Comparison of ENCODE assay signal across 8 mouse cellular contexts in the genomic region with DNA sequence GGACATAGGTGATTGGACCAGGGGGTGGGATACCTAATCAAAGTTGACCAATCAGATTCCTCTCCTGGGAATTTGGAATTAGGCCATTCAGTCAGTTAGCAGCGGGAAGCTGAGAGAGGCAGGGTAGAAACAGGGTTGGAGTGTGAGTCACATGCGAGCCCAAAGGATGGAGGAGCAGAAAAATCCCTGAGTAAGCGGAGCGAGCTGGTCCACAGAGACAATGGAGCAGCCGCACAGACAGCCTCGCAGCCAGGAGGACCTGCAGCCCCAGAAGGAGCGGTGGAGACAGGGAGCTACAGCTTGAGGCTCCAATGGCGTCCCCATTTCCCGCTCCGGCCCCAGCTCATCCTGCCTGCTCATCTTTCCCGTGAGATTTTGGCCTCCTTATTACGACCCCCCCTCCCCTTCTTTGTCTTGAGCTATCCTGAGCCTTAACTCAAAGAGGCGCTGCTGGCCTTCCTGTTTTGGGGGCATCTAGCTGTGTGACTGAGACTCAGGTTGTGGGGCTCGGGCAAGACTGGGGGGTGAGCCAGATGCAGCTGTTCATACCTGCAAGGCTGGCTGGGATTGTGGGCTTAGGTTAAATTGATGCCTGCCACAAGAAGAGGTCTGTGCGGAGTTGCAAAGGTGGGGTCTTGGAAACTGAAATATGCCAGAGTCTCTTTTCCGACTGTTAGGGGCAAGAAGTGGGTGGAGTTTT. TPM values are rescaled to one million over a fixed set of nuclear protein-coding genes. Genes with fewer than 3 reads are reported as not detected.
DNase-seq lines count a peak whose midpoint lies in the region; ATAC-seq and TF ChIP-seq lines count a peak whose summit lies in the region.

No protein-coding gene starts in this region.

- ATAC-seq in kidney, embryonic 15.5 days (replicated peaks; ENCODE audit: low FRiP score): no peak
- ATAC-seq in embryonic facial prominence, embryonic 12.5 days (ENCODE audit: insufficient number of reproducible peaks, insufficient read depth, low FRiP score, low TSS enrichment): no peak
- ATAC-seq in erythroblast, adult 5-6 weeks (replicated peaks; ENCODE audit: low FRiP score, poor library complexity, severe bottlenecking): no peak

- H3K9me3 ChIP-seq in kidney, embryonic 15.5 days (replicated peaks): no peaks in the 10 kb centered on the region
- no peaks in the 10 kb centered on the region for H3K9me3 ChIP-seq in embryonic facial prominence, embryonic 12.5 days

- no peak for TF ChIP-seq POLR2A in olfactory bulb, adult 2 months (IDR thresholded peaks at IDR 0.05; ENCODE audit: insufficient read depth, low read depth, low read length)

- TF ChIP-seq CTCF in olfactory bulb, adult 2 months (IDR thresholded peaks at IDR 0.05; ENCODE audit: insufficient read depth, low read depth, low read length): no peak

- peaks cover 20% of the 10 kb centered on the region for H3K4me1 ChIP-seq in kidney, embryonic 15.5 days
- H3K4me1 ChIP-seq in embryonic facial prominence, embryonic 12.5 days: peaks cover 6% of the 10 kb centered on the region; the same call in 1 of the 2 replicates
- peaks cover 29% of the 10 kb centered on the region for H3K4me1 ChIP-seq in olfactory bulb, adult 2 months (ENCODE audit: control insufficient read depth, insufficient read depth, low read length)

- 11% methylated on average over 16 of the region's 16 CpGs for WGBS in kidney, embryonic 15.5 days
- WGBS in embryonic facial prominence, embryonic 12.5 days: 8% methylated on average over 16 of the region's 16 CpGs
- WGBS in olfactory bulb, adult 2 months: 17% methylated on average over 16 of the region's 16 CpGs

- H3K4me3 ChIP-seq in kidney, embryonic 15.5 days (replicated peaks): no peak overlapping the region
- no peak overlapping the region for H3K4me3 ChIP-seq in embryonic facial prominence, embryonic 12.5 days
- H3K4me3 ChIP-seq in olfactory bulb, adult 2 months (ENCODE audit: insufficient read depth, low read depth, low read length): peak overlapping the region; percentile 20; the same call in 1 of the 2 replicates

- H3K4me2 ChIP-seq in kidney, embryonic 15.5 days: peak overlapping the region; percentile 24
- H3K4me2 ChIP-seq in embryonic facial prominence, embryonic 12.5 days (replicated peaks): peak overlapping the region; percentile 33

- H3K9ac ChIP-seq in kidney, embryonic 15.5 days: no peak overlapping the region
- H3K9ac ChIP-seq in embryonic facial prominence, embryonic 12.5 days: no peak overlapping the region; the same call in 1 of the 2 replicates

- no peaks in the 10 kb centered on the region for H3K27me3 ChIP-seq in kidney, embryonic 15.5 days
- no peaks in the 10 kb centered on the region for H3K27me3 ChIP-seq in embryonic facial prominence, embryonic 12.5 days

- DNase-seq in kidney, postnatal 25 days: no peak
- peak; percentile 95 for DNase-seq in brain, adult 2 months (ENCODE audit: low read depth, low spot score)
- peak; percentile 38 for DNase-seq in layer of hippocampus, adult 9-11 months
- DNase-seq in ovary, postnatal 10 days (ENCODE audit: low spot score): no peak

- peaks cover 6% of the 10 kb centered on the region; the same call in 1 of the 2 replicates for H3K36me3 ChIP-seq in kidney, embryonic 15.5 days
- no peaks in the 10 kb centered on the region for H3K36me3 ChIP-seq in embryonic facial prominence, embryonic 12.5 days

- H3K27ac ChIP-seq in kidney, embryonic 15.5 days: 0 out of 2 replicates have a peak overlapping the region, but pooled peaks have one; percentile 19
- peak overlapping the region; percentile 19; the same call in 1 of the 2 replicates for H3K27ac ChIP-seq in embryonic facial prominence, embryonic 12.5 days
- peak overlapping the region; percentile 7; the same call in 1 of the 2 replicates for H3K27ac ChIP-seq in olfactory bulb, adult 2 months (ENCODE audit: insufficient read depth, low read depth, low read length)

RNA-seq across cellular contexts. Expression of gene Arrb1, which starts 44.4 kb away (rescaled TPM):
- 9.4 and 11.7 TPM in 2 replicates for polyA plus RNA-seq in kidney, embryonic 15.5 days (2015; fragmentation: Nextera tagmentation; extraction: Ambion mirVana)
- 8.5 and 8.8 TPM in 2 replicates for polyA plus RNA-seq in embryonic facial prominence, embryonic 12.5 days (2016; fragmentation: Nextera tagmentation; extraction: Ambion mirVana)
- not detected in 2 replicates for polyA plus RNA-seq in olfactory bulb, adult 2 months (2012; ENCODE audit: insufficient read depth, insufficient read length, low replicate concordance, missing spikeins)
- total RNA-seq in erythroblast, adult 5-6 weeks (2015; ENCODE audit: low replicate concordance): 185 and 204 TPM in 2 replicates
- 636 and 742 TPM in 2 replicates for total RNA-seq in erythroblast, adult 5-6 weeks (2017; ENCODE audit: low replicate concordance)

RNA-seq across cellular contexts. Expression of gene Tpbgl, which starts 47.3 kb away (rescaled TPM):
- polyA plus RNA-seq in kidney, embryonic 15.5 days (2015; fragmentation: Nextera tagmentation; extraction: Ambion mirVana): 0.84 and 1.1 TPM in 2 replicates
- polyA plus RNA-seq in embryonic facial prominence, embryonic 12.5 days (2016; fragmentation: Nextera tagmentation; extraction: Ambion mirVana): 0.93 and 1.5 TPM in 2 replicates
- not detected in 2 replicates for polyA plus RNA-seq in olfactory bulb, adult 2 months (2012; ENCODE audit: insufficient read depth, insufficient read length, low replicate concordance, missing spikeins)
- total RNA-seq in erythroblast, adult 5-6 weeks (2015; ENCODE audit: low replicate concordance): not detected in 2 replicates
- total RNA-seq in erythroblast, adult 5-6 weeks (2017; ENCODE audit: low replicate concordance): not detected in 2 replicates

Comparison
In these comparisons a context has a peak if more than half of its experiments do, and no peak if none do; other contexts are left out.
1. DNase-seq: peak in brain, adult 2 months (single experiment) and layer of hippocampus, adult 9-11 months (single experiment); none in kidney, postnatal 25 days (0 of 2) and ovary, postnatal 10 days (single experiment).
2. Peak in every context shown above with its lines, with median percentiles within 50 percentile points of each other: H3K27ac ChIP-seq.